Mouse (Mus musculus) leukemia stem cell, adult 10-12 weeks (primary cell): ENCODE results near the gene Fut4. TPM values are rescaled to one million over a fixed set of nuclear protein-coding genes. Genes with fewer than 3 reads are reported as not detected.

ENCODE experiments used
- polyA plus RNA-seq: library from polyadenylated mRNA; stranded (reverse); fragments of >175 nt; gene quantifications from 2 replicates; pipeline ENCODE4 v1.2.3, GENCODE M21; 2012; ENCODE audit warnings: low replicate concordance

Gene Fut4
- 0.96 and 2.4 TPM in 2 replicates for polyA plus RNA-seq

DNA sequence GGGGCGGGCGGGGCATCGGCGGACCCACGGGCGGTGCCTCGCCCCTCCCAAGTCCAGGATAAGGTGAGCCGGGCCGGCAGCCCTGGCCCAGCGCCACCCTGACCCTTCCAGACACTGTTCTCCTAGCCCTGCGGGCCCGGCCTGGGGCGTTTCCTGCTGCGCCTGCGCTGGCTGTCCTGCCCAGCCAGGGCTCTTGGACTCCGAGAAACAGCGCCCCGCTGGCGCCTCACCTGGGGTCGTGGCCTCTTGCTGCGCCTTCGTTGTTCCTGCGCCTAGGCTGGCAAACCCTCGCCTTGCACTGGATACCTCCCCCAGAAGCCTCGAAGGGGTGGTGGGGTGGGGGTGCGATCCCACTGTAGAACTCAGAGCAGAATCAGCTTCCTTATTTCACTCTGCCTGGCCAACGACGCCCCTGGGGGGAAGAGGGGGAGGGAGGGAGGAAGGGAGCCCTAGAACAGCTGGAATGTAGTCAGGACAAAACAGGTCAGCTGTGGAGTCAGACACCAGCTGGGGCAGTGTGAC lies at the start of gene Fut4:
Gene Fut4 (minus strand): TSS at position 393 of the 522 bp plus-strand sequence.

DNA sequence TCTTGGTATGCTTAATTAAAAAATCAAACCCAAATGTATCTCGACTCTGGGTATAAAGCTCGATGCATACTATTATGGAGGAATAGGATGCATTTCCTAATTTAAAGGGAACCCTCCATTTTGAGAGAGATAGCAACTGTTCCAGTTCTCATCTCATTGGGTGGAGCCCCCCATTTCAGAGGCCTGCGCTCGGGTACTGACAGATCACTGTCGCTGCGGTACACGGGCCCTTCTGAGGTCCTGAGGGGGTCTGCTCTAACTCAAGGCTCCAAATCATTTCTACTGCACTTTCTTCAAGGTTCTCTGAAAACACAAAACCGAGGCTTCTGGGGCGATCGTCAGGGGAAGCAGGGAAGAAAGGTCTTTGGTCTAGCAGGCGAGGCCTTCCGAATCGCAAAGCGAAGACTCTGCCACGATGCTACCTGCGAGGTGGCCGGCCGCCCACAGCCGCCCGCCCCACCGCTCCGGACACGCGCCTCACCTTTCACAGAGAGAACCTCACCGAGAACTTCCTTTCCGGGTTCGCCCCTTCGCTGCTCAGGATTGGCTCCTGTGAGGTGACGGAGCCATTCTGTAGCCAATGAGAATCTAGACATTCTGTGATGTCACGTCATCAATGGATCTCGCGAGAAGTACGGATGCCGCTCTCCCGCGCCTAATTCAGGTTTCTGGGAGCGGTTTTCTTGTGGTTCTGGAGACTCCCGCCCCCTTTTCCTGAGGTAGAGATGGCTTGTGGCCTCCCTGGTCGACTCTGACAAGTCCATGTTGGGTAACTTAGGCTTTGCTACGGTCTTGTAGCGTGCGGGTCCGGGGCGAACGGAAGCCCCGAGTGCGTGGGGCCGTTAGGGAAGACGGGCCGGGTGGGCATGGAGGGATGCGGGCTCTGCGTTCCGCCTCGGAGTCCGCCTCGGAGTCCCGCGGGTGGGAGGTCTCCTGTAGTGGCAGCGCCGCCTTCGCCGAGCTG lies 32.1 kb upstream of the Fut4 start, which contains the start of the genes Mre11a and Ankrd49:
Gene Mre11a (plus strand): TSS at position 616 of the 964 bp plus-strand sequence.
Gene Ankrd49 (minus strand): TSS at position 818 of the 964 bp plus-strand sequence.

GRCm38 (mm10) chr9:14770803-14771471 lies 18.7 kb upstream of the Fut4 start, which contains the start of gene 1700012B09Rik:
Gene 1700012B09Rik (minus strand): TSS chr9:14771030.

DNA sequence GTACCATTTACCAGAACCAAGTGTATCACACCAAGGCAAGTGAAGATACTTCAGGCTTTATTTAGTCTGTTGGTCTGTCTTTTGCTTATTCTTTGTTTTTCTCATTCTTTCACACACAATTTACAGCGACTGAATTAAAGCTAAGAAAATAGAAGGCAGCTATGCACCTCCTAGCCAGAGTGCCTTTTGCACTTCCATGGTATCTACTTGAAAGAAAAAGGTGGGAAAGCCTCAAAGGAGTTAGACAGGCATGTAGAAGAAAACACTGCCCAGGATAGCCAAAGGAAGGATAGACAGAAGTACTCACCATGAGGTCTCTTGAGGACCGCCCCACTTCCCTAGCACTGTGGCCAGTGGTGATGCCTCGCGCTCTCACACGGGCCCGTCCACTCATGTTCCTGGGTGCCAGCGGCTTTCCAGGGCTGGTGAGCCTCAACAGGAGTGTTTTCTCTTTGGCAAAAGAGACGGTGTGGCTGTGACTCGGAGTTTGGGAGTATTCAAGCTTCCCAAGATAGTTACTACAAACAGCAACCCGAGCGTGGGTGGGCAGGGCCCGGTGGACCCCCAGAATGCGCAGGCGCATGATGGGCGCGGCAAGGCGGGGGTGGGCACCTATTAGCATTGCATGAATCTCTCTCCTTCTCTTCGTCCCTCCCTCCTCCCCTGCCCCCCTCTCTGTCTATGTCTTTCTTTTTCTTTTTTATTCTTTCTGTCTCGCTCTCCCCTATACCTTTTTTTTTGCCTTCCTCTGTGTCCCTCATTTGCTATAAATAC lies 11.9 kb downstream of the Fut4 start, which contains the start of gene Piwil4:
Gene Piwil4 (minus strand): TSS at position 583 of the 774 bp plus-strand sequence.

Other genes starting within 250 kb of the Fut4 start
- 0.30 and 0.57 TPM in 2 replicates for gene Amotl1, start 107.3 kb downstream of the Fut4 start, polyA plus RNA-seq
- not detected in 2 replicates for gene Piwil4, start 11.7 kb downstream of the Fut4 start, polyA plus RNA-seq
- not detected in 2 replicates for gene 1700012B09Rik, start 18.6 kb upstream of the Fut4 start, polyA plus RNA-seq
- 4.1 and 5.5 TPM in 2 replicates for gene Mre11a, start 32.3 kb upstream of the Fut4 start, polyA plus RNA-seq
- gene Ankrd49, start 32.5 kb upstream of the Fut4 start, polyA plus RNA-seq: 17.8 and 20.9 TPM in 2 replicates
- gene Gpr83, start 107.8 kb upstream of the Fut4 start, polyA plus RNA-seq: 0.15 and 0.71 TPM in 2 replicates
- gene Izumo1r, start 151.6 kb upstream of the Fut4 start, polyA plus RNA-seq: 3.4 and 15.9 TPM in 2 replicates